Mouse (Mus musculus) neural tube, embryonic 12.5 days (tissue): ENCODE measurements at regions not wholly inside any gene's neighbourhood (a gene's known extent, or its start where the extent isn't known, plus 50 kb on each side); places are given as distances from the start of the nearest gene placed in this dataset.

Experiments used
- ATAC-seq: fragments of 200-750 bp; cut with Nextera tagmentation; 2 replicates; pipeline ENCODE4 v1.8.0; 2017; ENCODE audit warnings: low read depth, mild to moderate bottlenecking, moderate TSS enrichment, moderate library complexity; ENCODE audit not compliant: low FRiP score
- H3K27ac ChIP-seq: fragments of 300-500 bp; sonication (generic); 2 replicates; pipeline ENCODE4 v1.5.1; 2016
- H3K27me3 ChIP-seq: fragments of 300-500 bp; sonication (generic); replicated peaks from 2 replicates; pipeline ENCODE4 v1.6.1; 2016; ENCODE audit warnings: mild to moderate bottlenecking
- H3K36me3 ChIP-seq: fragments of 300-500 bp; sonication (generic); 2 replicates; pipeline ENCODE4 v1.6.1; 2016; ENCODE audit warnings: mild to moderate bottlenecking
- H3K4me1 ChIP-seq: fragments of 300-500 bp; sonication (generic); 2 replicates; pipeline ENCODE4 v1.6.1; 2016
- H3K4me2 ChIP-seq: fragments of 300-500 bp; sonication (generic); replicated peaks from 2 replicates; pipeline ENCODE4 v1.6.1; 2016; ENCODE audit warnings: mild to moderate bottlenecking
- H3K4me3 ChIP-seq: fragments of 300-500 bp; sonication (generic); 2 replicates; pipeline ENCODE4 v1.5.1; 2016
- H3K9ac ChIP-seq: fragments of 300-500 bp; sonication (generic); 2 replicates; pipeline ENCODE4 v1.6.1; 2016; ENCODE audit warnings: mild to moderate bottlenecking
- H3K9me3 ChIP-seq: fragments of 300-500 bp; sonication (generic); 2 replicates; pipeline ENCODE4 v1.6.1; 2016; ENCODE audit warnings: mild to moderate bottlenecking
- WGBS: fragments of 180-500 bp; shearing (Covaris S2); methylation state at CpG from one replicate; pipeline ENCODE4 v1.1.7; 2016; 5-methylcytosine and 5-hydroxymethylcytosine counted together

- Histone ChIP-seq H3K4me1 (no peaks in the 10 kb centered on the region), H3K4me2 (no peak overlapping the region), H3K27me3 (no peaks in the 10 kb centered on the region), H3K9ac (no peak overlapping the region), H3K27ac (no peak overlapping the region), H3K4me3 (no peak overlapping the region), H3K36me3 (no peaks in the 10 kb centered on the region), H3K9me3 (no peaks in the 10 kb centered on the region)
- ATAC-seq = no peak
- WGBS = 28% methylated on average over 1 of the region's 1 CpGs
These were observed 1058.5 kb upstream of the Cited2 start for GRCm38 (mm10) chr10:16664483-16664882.

- Histone ChIP-seq H3K4me1 (no peaks in the 10 kb centered on the region), H3K4me3 (no peak overlapping the region), H3K27ac (no peak overlapping the region), H3K36me3 (no peaks in the 10 kb centered on the region), H3K4me2 (no peak overlapping the region), H3K9me3 (no peaks in the 10 kb centered on the region), H3K27me3 (no peaks in the 10 kb centered on the region), H3K9ac (no peak overlapping the region)
- WGBS = 58% methylated on average over 2 of the region's 2 CpGs
- ATAC-seq = no peak
These were observed 1052.7 kb upstream of the Cited2 start for GRCm38 (mm10) chr10:16670286-16670685.

GRCm38 (mm10) chr10:16681001-16681400 lies 1042.0 kb upstream of the Cited2 start:
- Histone ChIP-seq H3K27me3 (no peaks in the 10 kb centered on the region), H3K4me2 (no peak overlapping the region), H3K4me1 (no peaks in the 10 kb centered on the region), H3K36me3 (no peaks in the 10 kb centered on the region), H3K27ac (no peak overlapping the region), H3K9ac (no peak overlapping the region), H3K4me3 (no peak overlapping the region), H3K9me3 (no peaks in the 10 kb centered on the region)
- 88% methylated on average over 3 of the region's 3 CpGs for WGBS
- ATAC-seq = no peak

GRCm38 (mm10) chr10:16685352-16685751 lies 1037.7 kb upstream of the Cited2 start:
- Histone ChIP-seq H3K36me3 (no peaks in the 10 kb centered on the region), H3K4me2 (no peak overlapping the region), H3K9ac (no peak overlapping the region), H3K27me3 (no peaks in the 10 kb centered on the region), H3K4me3 (no peak overlapping the region), H3K4me1 (no peaks in the 10 kb centered on the region), H3K27ac (no peak overlapping the region), H3K9me3 (no peaks in the 10 kb centered on the region)
- no peak for ATAC-seq
- WGBS = 94% methylated on average over 1 of the region's 1 CpGs

- H3K4me2 ChIP-seq = no peak overlapping the region
- no peak overlapping the region for H3K4me3 ChIP-seq
- ATAC-seq = no peak
- H3K4me1 ChIP-seq = no peaks in the 10 kb centered on the region
- WGBS = 76% methylated on average over 2 of the region's 2 CpGs
- H3K27ac ChIP-seq = no peak overlapping the region
- no peaks in the 10 kb centered on the region for H3K27me3 ChIP-seq
- H3K36me3 ChIP-seq = no peaks in the 10 kb centered on the region
- H3K9ac ChIP-seq = no peak overlapping the region
- no peaks in the 10 kb centered on the region for H3K9me3 ChIP-seq
These were observed 1016.0 kb upstream of the Cited2 start for GRCm38 (mm10) chr10:16706976-16707375.

- no peak overlapping the region for H3K4me3 ChIP-seq
- H3K27ac ChIP-seq = no peak overlapping the region
- ATAC-seq = no peak
- H3K27me3 ChIP-seq = no peaks in the 10 kb centered on the region
- no peak overlapping the region for H3K4me2 ChIP-seq
- no peaks in the 10 kb centered on the region for H3K9me3 ChIP-seq
- no peak overlapping the region for H3K9ac ChIP-seq
- H3K4me1 ChIP-seq = no peaks in the 10 kb centered on the region
- WGBS = 65% methylated on average over 3 of the region's 3 CpGs
- H3K36me3 ChIP-seq = no peaks in the 10 kb centered on the region
These were observed 1009.9 kb upstream of the Cited2 start for GRCm38 (mm10) chr10:16713143-16713542.

- Histone ChIP-seq H3K9me3 (no peaks in the 10 kb centered on the region), H3K27ac (no peak overlapping the region), H3K4me3 (no peak overlapping the region), H3K4me1 (no peaks in the 10 kb centered on the region), H3K4me2 (no peak overlapping the region), H3K27me3 (no peaks in the 10 kb centered on the region), H3K9ac (no peak overlapping the region), H3K36me3 (no peaks in the 10 kb centered on the region)
- 77% methylated on average over 4 of the region's 4 CpGs for WGBS
- ATAC-seq = no peak
These were observed 1009.0 kb upstream of the Cited2 start for GRCm38 (mm10) chr10:16714065-16714464.

GRCm38 (mm10) chr10:16714526-16714925 lies 1008.5 kb upstream of the Cited2 start:
- Histone ChIP-seq H3K4me3 (no peak overlapping the region), H3K27me3 (no peaks in the 10 kb centered on the region), H3K9me3 (no peaks in the 10 kb centered on the region), H3K27ac (no peak overlapping the region), H3K9ac (no peak overlapping the region), H3K4me1 (no peaks in the 10 kb centered on the region), H3K4me2 (no peak overlapping the region), H3K36me3 (no peaks in the 10 kb centered on the region)
- 93% methylated on average over 2 of the region's 2 CpGs for WGBS
- no peak for ATAC-seq

GRCm38 (mm10) chr10:16742246-16742645 lies 980.8 kb upstream of the Cited2 start:
- H3K27me3 ChIP-seq = no peaks in the 10 kb centered on the region
- H3K4me1 ChIP-seq = no peaks in the 10 kb centered on the region
- no peaks in the 10 kb centered on the region for H3K36me3 ChIP-seq
- no peak overlapping the region for H3K4me2 ChIP-seq
- no peak overlapping the region for H3K27ac ChIP-seq
- H3K9me3 ChIP-seq = no peaks in the 10 kb centered on the region
- ATAC-seq = no peak
- no peak overlapping the region for H3K4me3 ChIP-seq
- no peak overlapping the region for H3K9ac ChIP-seq

- Histone ChIP-seq H3K4me3 (no peak overlapping the region), H3K36me3 (no peaks in the 10 kb centered on the region), H3K27me3 (no peaks in the 10 kb centered on the region), H3K9ac (no peak overlapping the region), H3K4me1 (no peaks in the 10 kb centered on the region), H3K9me3 (no peaks in the 10 kb centered on the region), H3K4me2 (no peak overlapping the region), H3K27ac (no peak overlapping the region)
- no peak for ATAC-seq
These were observed 971.5 kb upstream of the Cited2 start for GRCm38 (mm10) chr10:16751546-16751945.

- no peak for ATAC-seq
- Histone ChIP-seq H3K4me2 (no peak overlapping the region), H3K27ac (no peak overlapping the region), H3K27me3 (no peaks in the 10 kb centered on the region), H3K9ac (no peak overlapping the region), H3K36me3 (no peaks in the 10 kb centered on the region), H3K9me3 (no peaks in the 10 kb centered on the region), H3K4me3 (no peak overlapping the region), H3K4me1 (no peaks in the 10 kb centered on the region)
- 62% methylated on average over 4 of the region's 4 CpGs for WGBS
These were observed 933.3 kb upstream of the Cited2 start for GRCm38 (mm10) chr10:16789641-16790243.

- no peak for ATAC-seq
- no peak overlapping the region for H3K4me3 ChIP-seq
These were observed 919.0 kb upstream of the Cited2 start for GRCm38 (mm10) chr10:16803978-16804377.

GRCm38 (mm10) chr10:16810716-16811115 lies 912.3 kb upstream of the Cited2 start:
- Histone ChIP-seq H3K4me3 (no peak overlapping the region), H3K9ac (no peak overlapping the region), H3K4me2 (no peak overlapping the region), H3K36me3 (no peaks in the 10 kb centered on the region), H3K9me3 (no peaks in the 10 kb centered on the region), H3K27me3 (no peaks in the 10 kb centered on the region), H3K27ac (no peak overlapping the region), H3K4me1 (no peaks in the 10 kb centered on the region)
- no peak for ATAC-seq
- WGBS = 69% methylated on average over 2 of the region's 2 CpGs

More at GRCm38 (mm10) chr10:16803978-16804377, 919.0 kb upstream of the Cited2 start:
- 81% methylated on average over 2 of the region's 2 CpGs for WGBS
- H3K36me3 ChIP-seq = no peaks in the 10 kb centered on the region
- H3K9ac ChIP-seq = no peak overlapping the region
- no peaks in the 10 kb centered on the region for H3K27me3 ChIP-seq
- no peak overlapping the region for H3K4me2 ChIP-seq
- no peaks in the 10 kb centered on the region for H3K9me3 ChIP-seq
- no peak overlapping the region for H3K27ac ChIP-seq
- no peaks in the 10 kb centered on the region for H3K4me1 ChIP-seq
